In the genomic region with DNA sequence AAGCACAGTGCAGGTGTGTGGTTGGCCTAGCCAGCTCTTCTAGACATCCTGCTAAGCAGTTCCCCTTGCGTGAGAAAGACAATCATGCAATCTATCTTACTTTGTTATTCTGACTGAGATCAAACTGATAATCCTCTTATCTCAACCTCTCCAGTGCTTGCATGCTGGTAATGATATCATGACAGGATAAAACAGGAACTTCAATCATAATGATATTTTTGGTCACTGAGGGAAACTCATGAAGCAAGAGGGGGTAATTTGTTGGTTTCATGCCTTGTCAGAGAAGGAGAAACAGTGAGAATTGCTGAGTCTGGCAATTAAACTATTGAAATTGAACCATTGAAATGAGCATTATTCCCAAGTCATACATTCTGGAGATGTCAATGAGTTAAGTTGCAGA, we compare ENCODE assay signal across 20 mouse cellular contexts.
"Had no signal": no experiment of that assay in that cellular context is flagged by ENCODE, and none has a peak within 500 bp of the region (broad histone marks: within the 10 kb centered on the region; RNA-seq: fewer than 3 reads in every experiment).

No protein-coding gene starts in this region.

- H3K4me1 ChIP-seq: lung, embryonic 15.5 days; megakaryocyte, embryonic 14.5 days; midbrain, embryonic 13.5 days; midbrain, embryonic 15.5 days; neural tube, embryonic 12.5 days had no signal

- H3K27ac ChIP-seq: lung, embryonic 15.5 days; macrophage; midbrain, embryonic 13.5 days; midbrain, embryonic 15.5 days; neural tube, embryonic 12.5 days had no signal

- H3K9me3 ChIP-seq: megakaryocyte, embryonic 14.5 days; midbrain, embryonic 15.5 days had no signal

- ATAC-seq: liver, postnatal 0 days; lung, postnatal 0 days; midbrain, embryonic 13.5 days; midbrain, embryonic 15.5 days had no signal

- H3K4me3 ChIP-seq: lung, embryonic 15.5 days; megakaryocyte, embryonic 14.5 days; midbrain, embryonic 13.5 days; midbrain, embryonic 15.5 days; neural tube, embryonic 12.5 days had no signal

- H3K36me3 ChIP-seq: lung, embryonic 15.5 days; midbrain, embryonic 13.5 days; midbrain, embryonic 15.5 days; neural tube, embryonic 12.5 days had no signal

- H3K27me3 ChIP-seq: lung, embryonic 15.5 days; megakaryocyte, embryonic 14.5 days; midbrain, embryonic 13.5 days; midbrain, embryonic 15.5 days; neural tube, embryonic 12.5 days had no signal

- H3K9ac ChIP-seq: liver, postnatal 0 days; lung, embryonic 15.5 days; midbrain, embryonic 13.5 days; midbrain, embryonic 15.5 days; neural tube, embryonic 12.5 days had no signal

- DNase-seq: liver, postnatal 0 days; lung, adult 2 months; lung, postnatal 14 days; lung, postnatal 36 days; retina, postnatal 1 day; right cerebral cortex, adult 18-20 months; right cerebral cortex, postnatal 25 days; right cerebral cortex, postnatal 4 days; spleen, adult 18-20 months; thymus, adult 18-20 months; thymus, postnatal 14 days; thymus, postnatal 36 days had no signal

- H3K4me2 ChIP-seq: lung, embryonic 15.5 days; midbrain, embryonic 11.5 days; midbrain, embryonic 13.5 days; midbrain, embryonic 15.5 days; neural tube, embryonic 12.5 days had no signal
